ENCODE assay signal across 8 mouse cellular contexts in genomic region chr4:98382716-98383424, GRCm38 (mm10). TPM values are rescaled to one million over a fixed set of nuclear protein-coding genes. Genes with fewer than 3 reads are reported as not detected.
DNase-seq lines count a peak whose midpoint lies in the region; ATAC-seq and TF ChIP-seq lines count a peak whose summit lies in the region.

Gene Tm2d1 (minus strand): TSS chr4:98383306.

- peak within 1 kb of the TSS; percentile 98 for H3K4me3 ChIP-seq in lung, embryonic 15.5 days
- H3K4me3 ChIP-seq in olfactory bulb, adult 2 months (ENCODE audit: insufficient read depth, low read depth, low read length): peak within 1 kb of the TSS; percentile 82

- no peaks in the 10 kb centered on the region for H3K9me3 ChIP-seq in lung, embryonic 15.5 days

- peak within 1 kb of the TSS; percentile 97 for H3K9ac ChIP-seq in lung, embryonic 15.5 days

- H3K27me3 ChIP-seq in lung, embryonic 15.5 days: no peaks in the 10 kb centered on the region

- H3K4me1 ChIP-seq in lung, embryonic 15.5 days: peaks cover 9% of the 10 kb centered on the region
- H3K4me1 ChIP-seq in olfactory bulb, adult 2 months (ENCODE audit: control insufficient read depth, insufficient read depth, low read length): no peaks in the 10 kb centered on the region

- peak; percentile 80 for TF ChIP-seq POLR2A in olfactory bulb, adult 2 months (IDR thresholded peaks at IDR 0.05; ENCODE audit: insufficient read depth, low read depth, low read length)

- peak within 1 kb of the TSS; percentile 54 for H3K4me2 ChIP-seq in lung, embryonic 15.5 days

- DNase-seq in MN1 (ENCODE audit: low spot score): peak; percentile 79
- DNase-seq in cerebellum, adult 8-10 months: peak; percentile 73
- peak; percentile 82 for DNase-seq in forelimb bud, embryonic 11.5 days (ENCODE audit: low read depth, low spot score)
- peak; percentile 87 for DNase-seq in heart, postnatal 4 days
- peak; percentile 41 for DNase-seq in layer of hippocampus, adult 9-10 months (ENCODE audit: low spot score)
- peak; percentile 68 to 73 for DNase-seq in thymus, adult 18-20 months

- H3K27ac ChIP-seq in lung, embryonic 15.5 days: peak within 1 kb of the TSS; percentile 65
- H3K27ac ChIP-seq in olfactory bulb, adult 2 months (ENCODE audit: insufficient read depth, low read depth, low read length): no peak within 1 kb of the TSS

- ATAC-seq in lung, embryonic 15.5 days (ENCODE audit: borderline replicate concordance, extremely low read depth, low FRiP score, low TSS enrichment): peak; percentile 95

- WGBS in lung, embryonic 15.5 days: under 1% methylated on average over 46 of the region's 46 CpGs
- under 1% methylated on average over 46 of the region's 46 CpGs for WGBS in olfactory bulb, adult 2 months

- TF ChIP-seq CTCF in olfactory bulb, adult 2 months (IDR thresholded peaks at IDR 0.05; ENCODE audit: insufficient read depth, low read depth, low read length): no peak

- H3K36me3 ChIP-seq in lung, embryonic 15.5 days: 0 out of 2 replicates have a peak, but pooled peaks cover 4% of the 10 kb centered on the region

RNA-seq across cellular contexts. Expression of gene Tm2d1, which starts in this region (rescaled TPM):
- 10 to 100 TPM; 44.4 to 44.6 TPM for total RNA-seq in heart, postnatal 4 days (2021)
- polyA plus RNA-seq in lung, embryonic 15.5 days (2015; fragmentation: Nextera tagmentation; extraction: Ambion mirVana): 92.4 and 92.7 TPM in 2 replicates
- not detected in 2 replicates for polyA plus RNA-seq in olfactory bulb, adult 2 months (2012; ENCODE audit: insufficient read depth, insufficient read length, low replicate concordance, missing spikeins)

Comparison
In these comparisons a context has a peak if more than half of its experiments do, and no peak if none do; other contexts are left out.
1. RNA of gene Tm2d1 (polyA plus RNA-seq): 92.4 to 92.7 TPM in lung, embryonic 15.5 days; not detected in olfactory bulb, adult 2 months; every median in the first group is over 10 times any median in the second.
2. Peak in every context shown above with its lines, with median percentiles within 50 percentile points of each other: DNase-seq.